Mouse (Mus musculus): ENCODE data around the gene Pcdh15. TPM values are rescaled to one million over a fixed set of nuclear protein-coding genes. Genes with fewer than 3 reads are reported as not detected.

Gene Pcdh15
- total RNA-seq, 2 experiments from 2014 or later = 0.15 TPM; not detected in 1

DNA sequence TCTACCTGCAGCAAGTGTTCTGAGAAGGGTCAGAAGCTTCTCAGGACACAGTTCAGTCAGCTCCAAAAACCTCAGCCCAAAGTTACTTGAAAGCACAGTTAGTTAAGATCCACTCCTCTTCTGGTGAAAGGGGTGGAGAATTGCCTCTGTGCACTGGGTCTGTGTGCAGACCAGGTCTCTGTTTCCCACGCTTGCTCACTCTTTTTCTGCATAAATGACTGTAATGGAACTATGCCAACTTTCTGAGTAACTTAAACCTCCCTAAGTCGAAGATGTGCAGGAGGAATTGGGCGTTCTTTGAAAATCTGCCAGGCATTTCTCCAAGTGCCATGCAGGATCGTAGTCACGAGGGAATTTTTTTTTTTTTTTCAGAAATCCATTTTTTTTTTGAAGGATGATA is 830.6 kb downstream of the Pcdh15 start:
- ATAC-seq (replicated peaks; ENCODE audit: low FRiP score, poor library complexity, severe bottlenecking) = no peak

DNA sequence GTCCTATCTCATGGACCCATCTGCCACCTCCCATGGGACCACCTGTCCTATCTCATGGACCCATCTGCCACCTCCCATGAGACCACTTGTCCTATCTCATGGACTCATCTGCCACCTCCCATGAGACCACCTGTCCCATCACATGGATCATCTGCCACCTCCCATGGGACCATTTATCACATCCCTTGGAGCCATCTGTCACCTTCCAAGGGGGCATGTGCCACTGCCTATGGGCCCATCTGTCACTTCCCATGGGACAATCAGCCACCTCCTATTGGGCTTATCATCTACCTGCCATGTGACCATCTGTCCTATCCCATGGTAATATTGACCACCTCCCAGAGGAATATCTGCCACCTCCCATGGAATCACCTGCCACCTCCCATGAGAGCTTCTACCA is 832.0 kb downstream of the Pcdh15 start:
- ATAC-seq (replicated peaks; ENCODE audit: low FRiP score, poor library complexity, severe bottlenecking) = no peak

DNA sequence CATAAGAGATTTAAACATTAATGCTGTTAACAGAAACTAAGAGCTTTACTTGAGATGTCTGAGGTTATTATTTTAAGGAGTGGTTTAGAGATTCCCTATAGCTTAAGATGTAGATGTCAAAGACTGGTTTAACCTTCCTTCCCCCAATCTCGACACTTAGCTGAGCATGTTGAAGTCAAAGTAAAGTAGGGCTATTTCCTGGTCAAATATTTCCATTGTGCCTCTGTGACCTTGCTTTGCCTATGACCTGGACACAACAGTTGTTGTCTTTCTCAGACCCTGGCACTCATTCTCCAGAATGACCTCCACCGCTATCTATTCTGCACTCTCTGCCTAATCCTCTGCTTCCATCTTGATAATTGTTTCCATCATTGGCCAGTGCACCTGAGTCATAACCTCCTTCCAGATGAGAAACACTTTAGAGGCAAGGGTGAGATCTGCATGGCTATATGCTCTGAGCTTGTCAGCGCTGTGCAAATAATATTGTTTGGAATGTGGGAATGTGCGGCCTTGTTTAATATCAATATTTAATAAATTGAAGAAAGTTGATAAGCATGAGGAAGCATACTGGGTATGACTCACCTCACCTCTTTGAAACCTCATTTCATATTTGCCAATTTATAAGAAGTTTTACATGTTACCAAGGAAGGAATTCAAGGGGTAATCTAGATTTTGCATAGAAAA is 833.0 kb downstream of the Pcdh15 start:
- no peak for ATAC-seq (replicated peaks; ENCODE audit: low FRiP score, poor library complexity, severe bottlenecking)

DNA sequence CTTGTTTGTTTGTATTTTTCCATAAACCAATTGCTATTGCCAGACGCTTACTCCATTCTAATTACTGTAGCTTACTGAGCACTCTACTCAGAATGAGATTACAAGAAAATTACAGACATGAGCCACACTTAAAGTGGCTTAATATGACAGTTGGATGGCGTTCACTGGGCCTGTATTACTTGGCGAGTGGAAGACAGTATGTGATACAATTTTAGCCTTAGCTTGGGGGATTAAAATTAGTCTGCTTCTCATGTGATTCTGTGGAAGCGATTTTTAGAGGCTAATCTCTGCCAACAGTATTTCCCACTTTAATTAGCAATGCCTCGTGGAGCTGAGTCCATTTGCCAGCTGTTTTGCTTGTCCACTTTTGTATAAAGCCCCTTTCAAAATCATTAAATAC is 837.0 kb downstream of the Pcdh15 start:
- no peak for ATAC-seq (replicated peaks; ENCODE audit: low FRiP score, poor library complexity, severe bottlenecking)

DNA sequence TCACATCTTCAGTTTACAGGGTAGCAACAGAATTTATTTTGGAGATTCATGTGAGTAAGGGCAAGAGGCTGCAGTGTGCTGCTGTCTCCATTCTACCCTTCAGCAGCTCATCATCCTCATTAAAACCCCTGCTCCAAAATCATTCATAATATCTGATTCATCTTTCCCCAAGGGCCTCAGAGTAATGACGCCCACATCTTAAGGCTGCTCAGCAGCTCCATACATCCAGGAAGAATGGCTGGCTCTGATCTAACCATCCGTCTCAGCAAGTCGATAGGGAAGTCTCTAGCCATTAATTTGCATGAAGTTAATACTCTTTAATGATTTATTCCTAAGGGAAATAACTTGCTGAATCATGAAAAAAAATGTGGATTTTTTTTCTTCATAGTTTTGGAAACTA is 839.8 kb downstream of the Pcdh15 start:
- no peak for ATAC-seq (replicated peaks; ENCODE audit: low FRiP score, poor library complexity, severe bottlenecking)

DNA sequence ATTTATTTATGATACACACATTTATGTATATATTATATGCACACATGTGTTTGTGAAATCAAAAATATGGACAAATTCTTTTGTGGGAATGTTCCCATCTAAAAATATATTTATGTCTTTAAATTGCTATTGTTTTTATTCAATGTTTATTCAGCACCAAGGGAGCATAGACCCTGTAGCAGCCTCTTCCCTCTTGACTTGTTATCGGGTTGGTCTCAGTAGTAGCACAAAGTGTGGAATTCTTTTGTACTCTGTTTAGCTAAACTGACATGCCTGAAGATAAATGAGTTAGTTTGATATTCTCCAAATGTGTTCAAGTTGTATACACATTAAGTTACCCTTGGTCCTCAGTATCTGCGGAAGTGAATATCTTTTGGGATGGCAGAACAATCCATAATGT is 848.7 kb downstream of the Pcdh15 start:
- no peak for ATAC-seq (replicated peaks; ENCODE audit: low FRiP score, poor library complexity, severe bottlenecking)

DNA sequence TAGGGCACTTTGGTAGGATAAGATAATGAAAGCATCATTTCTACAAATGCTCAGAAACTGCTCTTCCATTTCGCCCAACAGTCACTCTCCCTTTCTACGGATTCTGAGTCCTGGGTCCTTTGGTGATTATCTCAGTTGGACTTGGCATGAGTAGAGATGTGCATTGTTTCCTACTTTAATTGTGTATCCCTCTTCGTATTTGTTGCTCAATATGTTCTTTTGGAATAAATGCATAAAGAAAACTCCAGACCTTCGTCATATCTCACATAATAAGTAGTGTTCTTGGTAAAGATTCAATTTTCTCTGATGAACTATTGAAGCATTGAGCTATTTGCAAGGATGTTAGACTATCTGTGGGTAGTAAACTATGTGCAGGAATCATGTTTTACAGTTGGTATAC is 854.2 kb downstream of the Pcdh15 start:
- no peak for ATAC-seq (replicated peaks; ENCODE audit: low FRiP score, poor library complexity, severe bottlenecking)

DNA sequence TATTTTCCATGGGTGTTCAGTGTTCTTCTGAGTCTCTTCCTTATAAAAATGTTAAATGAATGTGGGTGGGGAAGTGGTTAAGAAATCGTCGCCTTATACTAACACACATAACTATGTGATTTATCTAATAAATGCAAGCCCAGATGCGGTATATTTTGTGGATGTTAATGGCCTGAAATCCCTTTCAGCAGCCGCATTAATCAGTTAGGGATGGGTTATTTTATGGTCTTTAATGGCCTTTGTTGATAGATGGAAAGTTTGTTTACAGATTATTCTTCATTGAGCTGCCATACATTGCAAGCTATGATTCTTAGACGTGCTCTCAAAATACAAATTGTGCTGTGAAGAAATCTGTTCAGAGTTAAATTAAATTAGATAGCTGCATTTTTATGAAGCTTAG is 884.9 kb downstream of the Pcdh15 start:
- no peak for ATAC-seq (replicated peaks; ENCODE audit: low FRiP score, poor library complexity, severe bottlenecking)

DNA sequence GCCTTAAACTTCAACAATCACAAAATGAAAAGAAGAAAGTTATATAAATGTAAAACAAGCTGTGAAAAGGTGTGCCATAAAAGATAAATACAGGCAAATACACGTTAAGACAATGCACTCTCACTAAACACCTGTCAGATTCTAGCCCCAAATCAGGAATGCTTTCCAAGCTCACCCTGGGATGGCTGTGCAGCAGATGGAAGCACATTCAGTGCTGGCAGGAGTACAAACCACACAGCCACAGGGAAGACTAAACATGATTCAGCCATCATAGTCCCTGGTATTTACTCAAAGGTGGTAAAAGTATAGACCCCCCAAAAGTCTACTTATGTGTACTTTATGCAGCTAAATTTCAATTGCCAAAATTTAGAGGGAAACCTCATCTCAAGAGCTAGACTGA is 909.7 kb downstream of the Pcdh15 start:
- ATAC-seq (replicated peaks; ENCODE audit: low FRiP score, poor library complexity, severe bottlenecking) = no peak

DNA sequence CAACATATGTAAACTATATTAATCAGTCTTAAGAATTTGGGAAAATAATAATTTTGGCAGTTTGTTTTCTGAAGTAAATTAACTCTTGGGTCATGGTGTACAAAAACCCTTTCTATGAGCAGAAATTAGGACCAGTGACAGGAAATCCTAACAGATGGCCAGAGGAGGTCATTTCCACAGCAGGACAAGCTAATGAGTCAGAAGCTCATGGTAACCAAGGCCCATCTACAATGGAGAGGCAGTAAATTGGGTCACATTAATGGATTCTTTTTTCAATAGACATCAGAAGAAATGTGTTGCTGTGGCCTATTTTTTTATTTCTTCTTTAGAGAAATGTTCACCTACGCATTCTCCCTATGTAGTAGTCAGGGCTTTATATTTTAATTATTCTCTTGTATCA is 923.9 kb downstream of the Pcdh15 start:
- no peak for ATAC-seq (replicated peaks; ENCODE audit: low FRiP score, poor library complexity, severe bottlenecking)

DNA sequence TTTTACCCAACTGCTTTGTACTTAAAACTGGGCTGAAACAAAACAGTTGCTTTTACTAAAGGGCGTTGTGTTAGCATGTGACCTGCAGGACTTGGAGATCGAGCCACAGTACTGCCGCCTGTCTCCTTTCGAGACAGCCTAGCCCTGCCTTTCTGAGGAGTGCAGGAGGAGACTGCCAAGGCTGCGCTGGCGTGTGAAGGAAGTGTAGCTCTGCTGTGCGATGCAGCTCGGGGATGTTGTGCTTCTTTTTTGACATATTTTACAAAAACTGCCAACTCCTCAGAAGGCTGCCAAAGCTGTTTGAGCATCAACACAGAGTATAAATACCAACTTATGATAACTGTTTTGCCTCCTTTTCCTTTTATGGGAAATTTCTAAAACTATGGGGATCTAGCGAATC is 953.9 kb downstream of the Pcdh15 start:
- no peak for ATAC-seq (replicated peaks; ENCODE audit: low FRiP score, poor library complexity, severe bottlenecking)

DNA sequence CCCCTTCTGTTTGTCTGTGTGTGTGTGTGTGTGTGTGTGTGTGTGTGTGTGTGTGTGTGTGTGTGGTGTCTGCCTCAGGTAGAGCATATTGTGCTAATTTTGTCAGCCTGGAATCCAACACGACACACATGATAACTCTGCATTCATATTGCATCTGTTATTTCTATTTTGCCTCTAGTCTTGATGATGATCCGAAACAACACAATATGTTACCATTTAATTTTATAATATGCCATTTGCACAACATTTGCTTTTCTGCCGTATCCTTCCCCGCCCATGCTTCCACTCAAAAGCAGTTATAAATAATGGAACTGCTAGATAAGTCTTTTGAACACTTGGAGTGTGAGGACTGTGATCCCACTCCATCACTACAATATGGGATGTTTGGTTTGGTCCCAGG is 987.5 kb downstream of the Pcdh15 start:
- ATAC-seq (replicated peaks; ENCODE audit: low FRiP score, poor library complexity, severe bottlenecking) = no peak

DNA sequence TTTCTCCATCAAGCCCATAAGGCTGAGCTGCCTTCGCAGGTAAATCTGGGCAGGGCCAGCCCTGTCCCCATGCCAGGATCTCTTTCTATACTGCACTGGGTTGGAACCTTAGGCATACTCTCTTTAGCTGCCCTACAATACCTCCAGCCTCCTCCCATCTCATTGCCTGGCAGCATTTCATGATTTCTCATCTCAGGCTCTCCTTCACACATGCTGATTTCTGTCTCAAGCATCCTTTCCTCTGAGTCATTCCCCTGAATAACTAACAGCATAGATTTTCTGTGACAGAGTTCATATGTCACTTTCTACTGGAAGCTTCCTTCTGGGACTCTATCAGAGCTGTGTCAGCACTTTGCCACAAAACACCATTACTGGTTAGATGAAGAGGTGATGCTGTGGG is 999.2 kb downstream of the Pcdh15 start:
- ATAC-seq (replicated peaks; ENCODE audit: low FRiP score, poor library complexity, severe bottlenecking) = no peak

DNA sequence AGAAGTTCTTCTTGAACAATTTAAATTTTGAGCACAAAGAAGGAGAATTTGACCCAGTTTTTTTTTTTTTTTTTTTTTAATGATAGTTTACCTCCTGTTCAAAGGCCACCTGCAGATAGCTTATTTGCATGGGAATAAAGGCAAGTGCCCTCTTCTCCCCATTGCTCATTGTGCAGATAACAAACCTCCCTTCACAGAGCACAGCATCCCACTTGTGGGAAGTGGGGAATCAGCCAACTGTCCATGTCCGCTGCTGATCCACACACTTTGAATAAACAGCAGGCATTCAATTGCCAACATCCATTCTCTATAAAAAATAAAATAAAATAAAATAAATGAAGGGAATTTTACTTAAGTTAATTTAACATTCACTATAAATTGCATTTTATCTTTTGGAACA is 1015.0 kb downstream of the Pcdh15 start:
- no peak for ATAC-seq (replicated peaks; ENCODE audit: low FRiP score, poor library complexity, severe bottlenecking)

DNA sequence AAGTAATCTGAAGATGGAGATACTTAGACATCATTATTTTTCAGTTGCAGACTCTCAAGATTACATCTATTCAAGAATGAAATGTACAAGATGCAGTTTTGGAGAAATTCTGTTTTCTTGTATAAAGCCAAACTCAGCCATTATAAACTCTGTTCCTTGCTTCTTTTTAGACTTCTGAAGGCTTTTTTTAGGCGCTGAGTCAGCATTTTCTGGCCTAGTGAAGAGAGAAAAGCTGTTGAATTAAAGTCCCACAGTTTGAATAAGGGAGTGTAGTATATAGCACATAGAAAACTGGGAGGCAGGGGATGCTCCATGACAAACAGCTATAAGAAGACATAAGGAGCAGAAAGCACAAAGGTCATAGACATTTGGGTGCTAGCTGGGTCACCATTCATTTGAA is 1017.7 kb downstream of the Pcdh15 start:
- no peak for ATAC-seq (replicated peaks; ENCODE audit: low FRiP score, poor library complexity, severe bottlenecking)

DNA sequence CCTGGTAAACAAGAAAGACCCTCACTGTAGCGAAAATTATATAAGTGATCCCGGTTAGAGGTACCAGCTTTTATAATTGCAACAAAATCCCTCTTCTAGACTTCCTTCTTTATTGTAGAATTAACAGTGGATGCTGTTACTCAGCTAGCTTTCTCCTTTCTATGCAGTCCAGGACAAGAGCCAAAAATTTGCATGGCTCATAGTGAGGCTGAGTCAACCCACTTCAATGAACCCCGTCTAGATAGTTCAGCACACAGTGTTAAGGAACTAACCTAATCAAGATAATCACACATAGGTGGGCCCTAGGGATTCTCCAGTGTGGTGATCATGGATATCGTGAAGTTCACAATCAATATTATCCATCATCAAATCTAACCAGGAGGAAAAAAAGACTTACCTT is 1024.3 kb downstream of the Pcdh15 start:
- ATAC-seq (replicated peaks; ENCODE audit: low FRiP score, poor library complexity, severe bottlenecking) = no peak

DNA sequence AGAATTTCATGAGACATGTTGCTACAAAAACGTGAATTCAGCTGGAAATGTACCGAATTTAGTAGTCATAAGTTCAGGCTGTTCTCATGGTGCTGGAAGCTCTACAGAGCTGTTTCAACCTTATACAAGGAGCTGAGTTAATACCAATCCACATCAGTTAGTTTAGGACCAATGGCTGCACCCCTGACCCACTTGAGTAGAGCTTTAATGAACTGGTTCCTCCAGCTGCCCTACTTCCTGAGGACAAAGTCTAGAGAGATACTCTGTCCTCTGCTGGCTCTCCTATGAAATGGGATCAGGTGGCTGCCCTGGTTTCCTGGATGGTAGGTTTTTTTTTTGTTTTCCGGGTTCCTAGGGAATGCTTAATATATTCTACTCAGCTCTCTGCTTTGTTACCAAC is 1030.0 kb downstream of the Pcdh15 start:
- no peak for ATAC-seq (replicated peaks; ENCODE audit: low FRiP score, poor library complexity, severe bottlenecking)

DNA sequence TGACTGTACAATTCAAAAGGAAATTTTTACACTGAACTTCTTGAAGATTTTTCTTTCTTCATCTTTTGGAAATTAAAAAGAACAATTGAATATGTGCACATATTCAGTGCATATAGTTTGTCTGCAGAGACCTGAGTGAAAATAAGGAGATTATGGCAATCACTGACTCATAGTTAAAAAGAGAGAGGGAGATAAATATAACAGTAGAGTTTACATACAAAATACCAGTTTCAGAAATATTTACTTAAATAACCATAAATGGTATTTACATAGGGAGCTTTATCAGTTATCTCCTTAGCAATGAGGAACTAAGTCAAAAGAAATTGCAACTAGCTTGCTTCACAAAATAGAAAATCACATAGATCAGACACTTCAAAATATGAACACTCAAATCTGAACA is 1030.5 kb downstream of the Pcdh15 start:
- ATAC-seq (replicated peaks; ENCODE audit: low FRiP score, poor library complexity, severe bottlenecking) = no peak

DNA sequence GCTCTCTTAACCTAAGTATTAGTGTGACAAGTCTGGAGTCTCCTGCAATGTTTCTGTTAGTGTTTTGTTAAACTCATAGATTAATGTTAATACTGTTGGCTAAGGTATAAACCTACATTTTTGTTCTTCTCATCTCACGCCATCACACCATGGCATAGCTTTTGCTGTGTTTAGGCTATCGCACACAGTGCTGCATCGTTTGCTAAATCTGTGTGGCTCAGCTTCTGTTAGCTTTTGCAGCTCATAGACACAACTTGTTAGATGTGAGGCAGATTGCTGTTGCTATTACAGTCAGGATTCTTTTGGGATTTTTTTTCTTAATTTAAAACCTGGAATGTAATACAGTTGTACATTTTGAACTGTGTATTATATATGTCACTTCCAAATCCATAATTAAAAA is 1031.7 kb downstream of the Pcdh15 start:
- ATAC-seq (replicated peaks; ENCODE audit: low FRiP score, poor library complexity, severe bottlenecking) = no peak

DNA sequence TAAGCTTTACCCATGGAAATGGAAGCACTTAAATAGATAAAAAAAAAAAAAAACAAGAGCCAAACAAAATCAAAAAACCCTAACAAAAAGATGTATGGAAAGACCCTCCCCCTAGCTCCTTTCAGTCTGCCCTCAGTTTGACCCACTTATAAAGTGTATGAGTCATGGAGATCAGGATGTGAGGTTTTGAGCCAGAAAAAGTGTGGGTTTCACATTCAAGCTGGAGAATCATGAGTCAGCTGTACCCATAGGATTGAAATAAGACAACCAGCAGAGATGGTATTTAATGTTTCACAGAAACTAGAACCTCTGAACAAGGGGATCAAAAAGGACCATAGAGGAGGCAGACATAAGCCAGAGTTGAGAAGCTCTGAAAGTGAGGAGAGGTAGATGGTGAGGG is 1048.8 kb downstream of the Pcdh15 start:
- ATAC-seq (replicated peaks; ENCODE audit: low FRiP score, poor library complexity, severe bottlenecking) = no peak

DNA sequence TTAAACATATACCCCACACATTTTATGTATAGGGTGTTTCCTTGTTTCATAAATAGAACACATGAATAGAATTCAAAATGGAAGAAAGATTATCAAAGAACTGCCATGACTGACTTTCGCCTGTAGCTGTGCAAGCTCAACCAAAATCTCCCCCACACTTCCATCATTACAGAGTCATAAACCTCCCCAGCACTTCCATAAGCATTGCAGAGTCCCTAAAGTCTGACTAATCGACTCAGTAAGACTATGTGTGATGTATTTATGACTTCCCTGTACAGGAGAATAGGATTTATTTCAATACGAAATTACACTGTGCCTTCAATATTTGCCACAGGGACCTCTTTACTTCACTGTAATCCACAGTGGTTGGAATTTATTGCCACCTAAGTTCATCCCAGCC is 1082.8 kb downstream of the Pcdh15 start:
- ATAC-seq (replicated peaks; ENCODE audit: low FRiP score, poor library complexity, severe bottlenecking) = no peak

DNA sequence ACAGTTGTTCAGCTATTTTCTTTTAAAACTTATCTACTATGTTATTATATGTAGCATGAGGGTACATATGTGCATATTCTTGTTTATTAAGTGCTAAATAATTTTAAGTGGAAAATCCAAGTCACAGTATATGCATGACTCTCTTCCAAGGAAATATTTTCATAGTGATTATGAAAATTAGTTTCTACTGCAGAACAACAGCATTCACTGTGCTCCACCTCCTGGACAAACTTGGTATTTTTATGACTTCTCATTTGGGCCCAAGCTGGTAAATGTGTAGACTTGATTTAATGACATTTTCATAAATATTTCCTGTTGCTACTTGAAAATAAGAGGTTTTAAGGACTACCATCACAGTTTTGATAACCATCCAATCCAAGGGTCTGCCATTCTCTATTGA is 1104.5 kb downstream of the Pcdh15 start:
- ATAC-seq (replicated peaks; ENCODE audit: low FRiP score, poor library complexity, severe bottlenecking) = no peak

DNA sequence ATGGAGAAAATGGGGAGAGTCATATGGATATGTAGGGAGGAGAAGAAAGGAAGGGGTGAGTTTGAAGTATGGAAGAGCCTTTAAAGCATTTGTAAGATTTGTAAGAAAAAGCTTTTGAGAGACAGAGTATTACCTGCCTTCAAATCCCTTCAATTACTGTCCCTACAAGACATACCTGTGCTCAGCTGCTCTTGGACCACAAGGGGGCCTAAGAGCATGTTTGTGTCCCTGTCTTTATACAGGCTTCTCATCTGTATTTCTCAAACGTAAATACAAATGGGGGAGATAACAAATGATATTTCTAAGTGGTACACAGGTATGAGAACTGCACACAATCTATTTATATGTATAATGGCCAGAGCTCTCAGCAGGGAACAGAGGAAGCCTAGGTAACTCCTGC is 1118.1 kb downstream of the Pcdh15 start:
- ATAC-seq (replicated peaks; ENCODE audit: low FRiP score, poor library complexity, severe bottlenecking) = no peak
